Mouse (Mus musculus): ENCODE results near the gene Etv3. TPM values are rescaled to one million over a fixed set of nuclear protein-coding genes. Genes with fewer than 3 reads are reported as not detected.
"Not testable (repeated sequence)": the region's sequence is repeated elsewhere in the genome, so short reads cannot be mapped to it uniquely, and the experiment has no call there.

Gene Etv3
- 12.2 and 13.6 TPM in 2 replicates for total RNA-seq (2014; fragmentation: Nextera tagmentation)
- 12.4 and 16.6 TPM in 2 replicates for total RNA-seq (2017)
- polyA plus RNA-seq (2012) = 12.6 and 15.7 TPM in 2 replicates

DNA sequence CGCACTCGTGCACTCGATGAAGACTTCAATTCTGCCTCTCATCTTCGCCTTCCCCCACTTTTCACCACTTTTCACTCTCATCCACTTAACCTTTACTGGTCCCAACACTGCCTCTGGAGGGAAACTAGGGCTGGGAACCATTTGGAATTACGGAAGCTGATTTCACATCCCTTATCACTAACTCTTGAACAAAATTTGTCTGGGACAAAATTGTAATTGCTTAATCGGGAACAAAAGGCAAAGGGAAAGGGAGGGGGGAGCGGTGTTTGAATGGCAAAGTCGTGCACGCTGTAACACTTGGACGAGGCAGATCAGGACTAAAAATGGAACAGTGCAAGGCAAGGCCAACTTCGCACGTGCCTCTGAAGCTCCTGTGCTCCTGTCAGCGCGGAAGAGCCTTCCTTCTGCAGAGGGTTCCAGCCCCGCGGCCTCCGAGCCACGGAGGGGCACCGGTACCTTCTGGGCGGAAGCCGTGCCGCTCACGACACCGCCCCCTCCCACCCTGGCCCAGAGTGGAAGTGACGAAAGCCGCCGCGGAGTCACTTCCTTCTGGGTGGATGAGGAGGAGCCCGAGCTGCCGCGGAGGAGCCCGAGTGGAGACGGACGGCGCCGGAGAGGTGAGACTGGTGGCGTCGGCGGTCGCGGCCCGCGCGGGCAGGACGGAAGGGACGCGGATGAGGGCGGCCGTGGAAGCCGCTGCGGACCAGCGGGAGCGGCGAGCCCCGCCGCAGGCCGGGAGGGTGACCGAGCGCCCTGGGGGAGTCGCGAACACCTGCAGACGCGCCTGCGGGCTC lies at the start of gene Etv3:
Gene Etv3, plus strand, starts transcription at position 365 of the 794 bp plus-strand sequence.
- H3K9me3 ChIP-seq (replicated peaks) = no peaks in the 10 kb centered on the region
- H3K27me3 ChIP-seq (ENCODE audit: insufficient read depth, low read length) = peaks cover 15% of the 10 kb centered on the region; the same call in 1 of the 2 replicates
- TF ChIP-seq GATA2 (IDR thresholded peaks at IDR 0.05; ENCODE audit: borderline replicate concordance, low read depth, low read length) (no peak), POLR2AphosphoS5 (IDR thresholded peaks at IDR 0.05; ENCODE audit: insufficient replicate concordance, low read depth, low read length) (no peak), CTCF (IDR thresholded peaks at IDR 0.05; ENCODE audit: low read depth, low read length) (no peak), TAL1 (conservative IDR thresholded peaks at IDR 0.05; ENCODE audit: low read depth, low read length) (no peak), GATA1 (IDR thresholded peaks at IDR 0.05; ENCODE audit: borderline replicate concordance, low read length) (no peak)
- H3K4me1 ChIP-seq (ENCODE audit: insufficient read depth, low read depth, low read length) = peaks cover 47% of the 10 kb centered on the region
- H3K36me3 ChIP-seq (replicated peaks) = peaks cover 36% of the 10 kb centered on the region
- DNase-seq (ENCODE audit: low spot score) (peak; percentile 98), ATAC-seq (ENCODE audit: extremely low read depth, insufficient number of reproducible peaks, low FRiP score, poor library complexity, severe bottlenecking) (peak; percentile 75)
- peak within 1 kb of the TSS; percentile 98 for H3K4me3 ChIP-seq (ENCODE audit: low read depth, low read length)

GRCm38 (mm10) chr3:87477948-87478347 lies 47.3 kb upstream of the Etv3 start:
- H3K27me3 ChIP-seq (ENCODE audit: insufficient read depth, low read length); H3K4me3 ChIP-seq (ENCODE audit: low read depth, low read length); H3K4me1 ChIP-seq (ENCODE audit: insufficient read depth, low read depth, low read length); DNase-seq (ENCODE audit: low spot score); ATAC-seq (ENCODE audit: extremely low read depth, insufficient number of reproducible peaks, low FRiP score, poor library complexity, severe bottlenecking); H3K36me3 ChIP-seq (replicated peaks); H3K9me3 ChIP-seq (replicated peaks): not testable (repeated sequence)

DNA sequence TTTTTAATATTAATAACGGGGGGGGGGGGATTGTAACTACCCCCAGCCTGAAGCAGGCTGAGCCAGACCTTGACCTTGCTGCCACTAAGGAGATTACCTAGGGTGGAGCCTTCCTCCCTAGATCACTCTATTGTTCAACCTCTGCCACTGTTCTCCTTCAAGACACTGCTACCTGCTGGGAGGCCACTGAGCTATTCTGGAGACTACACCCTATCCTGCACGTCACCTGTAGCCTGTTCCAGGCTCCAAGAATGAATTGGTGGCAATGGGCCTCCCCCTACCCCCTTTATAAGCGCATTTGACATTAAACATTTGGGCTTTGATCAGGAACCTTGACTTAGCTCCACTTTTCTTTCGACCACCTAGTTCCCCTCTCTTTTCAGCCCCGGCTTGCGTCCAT lies 46.6 kb upstream of the Etv3 start:
- ATAC-seq (ENCODE audit: extremely low read depth, insufficient number of reproducible peaks, low FRiP score, poor library complexity, severe bottlenecking); H3K4me3 ChIP-seq (ENCODE audit: low read depth, low read length); DNase-seq (ENCODE audit: low spot score); H3K27me3 ChIP-seq (ENCODE audit: insufficient read depth, low read length); H3K9me3 ChIP-seq (replicated peaks); H3K36me3 ChIP-seq (replicated peaks); H3K4me1 ChIP-seq (ENCODE audit: insufficient read depth, low read depth, low read length): not testable (repeated sequence)

DNA sequence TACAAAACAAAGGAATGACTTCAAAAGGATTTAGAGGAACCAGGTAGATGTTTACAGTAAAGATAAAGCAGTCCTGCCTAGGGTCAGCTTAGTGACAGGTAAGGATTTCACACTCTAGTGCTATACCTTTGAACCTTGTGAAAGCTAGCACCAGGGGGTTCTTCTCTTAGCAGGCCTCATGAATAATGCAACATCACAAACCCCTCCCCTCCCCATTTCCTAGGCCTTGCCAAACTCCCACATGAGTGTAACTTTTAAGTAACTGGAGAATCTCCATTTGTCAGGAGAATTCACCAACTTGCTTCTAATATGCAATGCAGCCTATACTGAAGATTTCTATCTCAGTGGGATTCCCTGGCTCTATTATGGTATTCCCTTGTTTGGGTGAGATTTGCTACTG lies 46.0 kb upstream of the Etv3 start:
- not testable (repeated sequence) for ATAC-seq (ENCODE audit: extremely low read depth, insufficient number of reproducible peaks, low FRiP score, poor library complexity, severe bottlenecking); H3K4me3 ChIP-seq (ENCODE audit: low read depth, low read length)

GRCm38 (mm10) chr3:87487392-87487791 lies 37.8 kb upstream of the Etv3 start:
- no peaks in the 10 kb centered on the region for H3K4me1 ChIP-seq (ENCODE audit: insufficient read depth, low read depth, low read length)
- no peak overlapping the region for H3K4me3 ChIP-seq (ENCODE audit: low read depth, low read length)
- H3K9me3 ChIP-seq (replicated peaks) = no peaks in the 10 kb centered on the region
- ATAC-seq (ENCODE audit: extremely low read depth, insufficient number of reproducible peaks, low FRiP score, poor library complexity, severe bottlenecking) (no peak), DNase-seq (ENCODE audit: low spot score) (no peak)
- H3K27me3 ChIP-seq (ENCODE audit: insufficient read depth, low read length) = no peaks in the 10 kb centered on the region; the same call in 1 of the 2 replicates
- TF ChIP-seq GATA1 (IDR thresholded peaks at IDR 0.05; ENCODE audit: borderline replicate concordance, low read length) = no peak
- TF ChIP-seq GATA2 (IDR thresholded peaks at IDR 0.05; ENCODE audit: borderline replicate concordance, low read depth, low read length) = no peak
- TF ChIP-seq POLR2AphosphoS5 (IDR thresholded peaks at IDR 0.05; ENCODE audit: insufficient replicate concordance, low read depth, low read length) = no peak
- TF ChIP-seq CTCF (IDR thresholded peaks at IDR 0.05; ENCODE audit: low read depth, low read length) = no peak
- TF ChIP-seq TAL1 (conservative IDR thresholded peaks at IDR 0.05; ENCODE audit: low read depth, low read length) = no peak
- H3K36me3 ChIP-seq (replicated peaks) = no peaks in the 10 kb centered on the region

More for the DNA sequence above, 46.0 kb upstream of the Etv3 start:
- H3K27me3 ChIP-seq (ENCODE audit: insufficient read depth, low read length); H3K4me1 ChIP-seq (ENCODE audit: insufficient read depth, low read depth, low read length); H3K9me3 ChIP-seq (replicated peaks); H3K36me3 ChIP-seq (replicated peaks); DNase-seq (ENCODE audit: low spot score): not testable (repeated sequence)

GRCm38 (mm10) chr3:87487911-87488310 lies 37.3 kb upstream of the Etv3 start:
- Histone ChIP-seq H3K36me3 (replicated peaks) (no peaks in the 10 kb centered on the region), H3K4me3 (ENCODE audit: low read depth, low read length) (no peak overlapping the region), H3K27me3 (ENCODE audit: insufficient read depth, low read length) (no peaks in the 10 kb centered on the region; the same call in 1 of the 2 replicates), H3K4me1 (ENCODE audit: insufficient read depth, low read depth, low read length) (no peaks in the 10 kb centered on the region), H3K9me3 (replicated peaks) (no peaks in the 10 kb centered on the region)
- TF ChIP-seq GATA1 (IDR thresholded peaks at IDR 0.05; ENCODE audit: borderline replicate concordance, low read length) = no peak
- TF ChIP-seq GATA2 (IDR thresholded peaks at IDR 0.05; ENCODE audit: borderline replicate concordance, low read depth, low read length) = no peak
- TF ChIP-seq POLR2AphosphoS5 (IDR thresholded peaks at IDR 0.05; ENCODE audit: insufficient replicate concordance, low read depth, low read length) = no peak
- no peak for TF ChIP-seq CTCF (IDR thresholded peaks at IDR 0.05; ENCODE audit: low read depth, low read length)
- no peak for TF ChIP-seq TAL1 (conservative IDR thresholded peaks at IDR 0.05; ENCODE audit: low read depth, low read length)
- no peak for ATAC-seq (ENCODE audit: extremely low read depth, insufficient number of reproducible peaks, low FRiP score, poor library complexity, severe bottlenecking)
- DNase-seq (ENCODE audit: low spot score) = no peak

- Histone ChIP-seq H3K9me3 (replicated peaks) (no peaks in the 10 kb centered on the region), H3K36me3 (replicated peaks) (no peaks in the 10 kb centered on the region), H3K27me3 (ENCODE audit: insufficient read depth, low read length) (peaks cover 23% of the 10 kb centered on the region), H3K4me3 (ENCODE audit: low read depth, low read length) (no peak overlapping the region), H3K4me1 (ENCODE audit: insufficient read depth, low read depth, low read length) (no peaks in the 10 kb centered on the region)
- ATAC-seq (ENCODE audit: extremely low read depth, insufficient number of reproducible peaks, low FRiP score, poor library complexity, severe bottlenecking) (no peak), DNase-seq (ENCODE audit: low spot score) (no peak)
- TF ChIP-seq TAL1 (conservative IDR thresholded peaks at IDR 0.05; ENCODE audit: low read depth, low read length) (no peak), GATA1 (IDR thresholded peaks at IDR 0.05; ENCODE audit: borderline replicate concordance, low read length) (no peak), CTCF (IDR thresholded peaks at IDR 0.05; ENCODE audit: low read depth, low read length) (no peak), GATA2 (IDR thresholded peaks at IDR 0.05; ENCODE audit: borderline replicate concordance, low read depth, low read length) (no peak), POLR2AphosphoS5 (IDR thresholded peaks at IDR 0.05; ENCODE audit: insufficient replicate concordance, low read depth, low read length) (no peak)
Measured at GRCm38 (mm10) chr3:87498266-87498665, 26.9 kb upstream of the Etv3 start.
